Mouse (Mus musculus) urinary bladder, postnatal 14 days (tissue): ENCODE measurements around the gene Fkbp2.

ENCODE experiments used
- DNase-seq: peaks from one replicate; pipeline ENCODE4 v3.0.0; 2021; ENCODE audit warnings: low spot score

Gene Fkbp2

GRCm38 (mm10) chr19:6970460-6971085, 9.7 kb downstream of the Fkbp2 start:
- DNase-seq: peak; percentile 45

- peak; percentile 82 for DNase-seq
Observed at GRCm38 (mm10) chr19:6969665-6970381, 10.5 kb downstream of the Fkbp2 start.

GRCm38 (mm10) chr19:6969291-6969664, 11.0 kb downstream of the Fkbp2 start:
- DNase-seq: no peak

GRCm38 (mm10) chr19:6968491-6969271, 11.6 kb downstream of the Fkbp2 start:
- DNase-seq: peak; percentile 71

GRCm38 (mm10) chr19:6956461-6956860, 23.8 kb downstream of the Fkbp2 start:
- DNase-seq: no peak

GRCm38 (mm10) chr19:6955424-6955823, 24.9 kb downstream of the Fkbp2 start:
- DNase-seq: no peak

GRCm38 (mm10) chr19:6954046-6954445, 26.3 kb downstream of the Fkbp2 start:
- peak; percentile 72 for DNase-seq

- DNase-seq: peak; percentile 78
Observed at GRCm38 (mm10) chr19:6952712-6953037, 27.6 kb downstream of the Fkbp2 start.

- DNase-seq: peak; percentile 85
Observed at GRCm38 (mm10) chr19:6951994-6952711, 28.1 kb downstream of the Fkbp2 start.

GRCm38 (mm10) chr19:6951381-6951968, 28.8 kb downstream of the Fkbp2 start:
- peak; percentile 95 for DNase-seq

GRCm38 (mm10) chr19:6950613-6951153, 29.6 kb downstream of the Fkbp2 start:
- DNase-seq: peak; percentile 53

GRCm38 (mm10) chr19:6949951-6950350, 30.4 kb downstream of the Fkbp2 start:
- DNase-seq: no peak

GRCm38 (mm10) chr19:6949532-6949931, 30.8 kb downstream of the Fkbp2 start:
- no peak for DNase-seq

- DNase-seq: no peak
Observed at GRCm38 (mm10) chr19:6948186-6948585, 32.1 kb downstream of the Fkbp2 start.

GRCm38 (mm10) chr19:6947742-6948141, 32.6 kb downstream of the Fkbp2 start:
- no peak for DNase-seq

- DNase-seq: no peak
Observed at GRCm38 (mm10) chr19:6943709-6944108, 36.6 kb downstream of the Fkbp2 start.

- no peak for DNase-seq
Observed at GRCm38 (mm10) chr19:6942764-6943163, 37.5 kb downstream of the Fkbp2 start.

GRCm38 (mm10) chr19:6942249-6942691, 38.0 kb downstream of the Fkbp2 start, which contains the start of gene Gpr137:
Gpr137 (minus strand) TSS chr19:6942480.
- DNase-seq: peak; percentile 96

- peak; percentile 95 for DNase-seq
Observed at GRCm38 (mm10) chr19:6941372-6942248, 38.7 kb downstream of the Fkbp2 start, which contains the start of gene Bad. Bad (plus strand) TSS chr19:6941861.
